Mouse (Mus musculus) MEL (cell line): ENCODE results near the gene Cdkn1b. TPM values are rescaled to one million over a fixed set of nuclear protein-coding genes. Genes with fewer than 3 reads are reported as not detected.

Experiments
- DNase-seq: peaks from one replicate; pipeline ENCODE4 v3.0.0; 2011; ENCODE audit warnings: low read depth, low spot score
- H3K27ac ChIP-seq: 2 replicates; pipeline ENCODE4 v1.5.1; 2012; ENCODE audit warnings: low read depth, mild to moderate bottlenecking, control low read depth, low read length, moderate library complexity; ENCODE audit not compliant: control insufficient read depth
- H3K27me3 ChIP-seq, 2 experiments: fragments of 150-350 bp in 1 of 2; sonication (generic) in 1 of 2; 2 replicates each; pipeline ENCODE4 v1.6.1; 2012; ENCODE audit warnings: low read length in 2 of 2, mild to moderate bottlenecking in 2 of 2, improper control_type of control experiment in 1 of 2, moderate library complexity in 1 of 2; ENCODE audit not compliant: insufficient read depth in 2 of 2, control insufficient read depth in 1 of 2
- H3K36me3 ChIP-seq, 2 experiments: 2 replicates each; pipeline ENCODE4 v1.6.1; 2012 to 2014; ENCODE audit warnings: low read length in 2 of 2, improper control_type of control experiment in 1 of 2, inconsistent platforms in 1 of 2, mild to moderate bottlenecking in 1 of 2; ENCODE audit not compliant: insufficient read depth in 2 of 2, control insufficient read depth in 1 of 2
- H3K4me1 ChIP-seq, 2 experiments: fragments of 150-350 bp in 1 of 2; sonication (generic) in 1 of 2; 2 replicates each; pipeline ENCODE4 v1.6.1; 2012; ENCODE audit warnings: low read length in 2 of 2, improper control_type of control experiment in 1 of 2, mild to moderate bottlenecking in 1 of 2; ENCODE audit not compliant: insufficient read depth in 2 of 2, control insufficient read depth in 1 of 2
- H3K4me3 ChIP-seq, 2 experiments: fragments of 150-350 bp in 1 of 2; sonication (generic) in 1 of 2; 2 replicates each; pipeline ENCODE4 v1.5.1; 2012; ENCODE audit warnings: low read depth in 2 of 2, low read length in 2 of 2, mild to moderate bottlenecking in 2 of 2, moderate library complexity in 2 of 2, control low read depth in 1 of 2, improper control_type of control experiment in 1 of 2; ENCODE audit not compliant: control insufficient read depth in 1 of 2, insufficient read depth in 1 of 2
- H3K79me2 ChIP-seq: 2 replicates; pipeline ENCODE4 v1.6.1; 2012; ENCODE audit warnings: mild to moderate bottlenecking, low read length, moderate library complexity; ENCODE audit not compliant: control insufficient read depth, poor library complexity, insufficient read depth
- H3K9ac ChIP-seq: 2 replicates; pipeline ENCODE4 v1.6.1; 2012; ENCODE audit warnings: low read depth, mild to moderate bottlenecking, control low read depth, low read length, moderate library complexity; ENCODE audit not compliant: control insufficient read depth, poor library complexity, severe bottlenecking
- H3K9me3 ChIP-seq: fragments of 150-350 bp; sonication (generic); replicated peaks from 2 replicates; pipeline ENCODE4 v1.6.1; 2012; ENCODE audit warnings: mild to moderate bottlenecking, low read length, improper control_type of control experiment, moderate library complexity; ENCODE audit not compliant: insufficient read depth
- BHLHE40 ChIP-seq: IDR thresholded peaks from 2 replicates; pipeline ENCODE4 v1.6.1; 2012; ENCODE audit warnings: low read depth, mild to moderate bottlenecking, inconsistent platforms, low read length, improper control_type of control experiment, borderline replicate concordance
- CHD1 ChIP-seq: IDR thresholded peaks from 2 replicates; pipeline ENCODE4 v1.6.1; 2012; ENCODE audit warnings: low read depth, mild to moderate bottlenecking, inconsistent platforms, low read length, improper control_type of control experiment
- CTCF ChIP-seq, 3 experiments: IDR thresholded peaks in 2 of 3; conservative IDR thresholded peaks in 1 of 3; 2 replicates each; pipeline ENCODE4 v1.5.1; 2011 to 2012; ENCODE audit warnings: low read length in 3 of 3, low read depth in 2 of 3, mild to moderate bottlenecking in 2 of 3, improper control_type of control experiment in 1 of 3, inconsistent platforms in 1 of 3, mixed read lengths in 1 of 3, moderate library complexity in 1 of 3; ENCODE audit not compliant: control insufficient read depth in 1 of 3, insufficient read depth in 1 of 3, poor library complexity in 1 of 3, severe bottlenecking in 1 of 3
- ELF1 ChIP-seq: IDR thresholded peaks from 2 replicates; pipeline ENCODE4 v1.6.1; 2014; ENCODE audit warnings: low read depth, mild to moderate bottlenecking, inconsistent platforms, low read length, improper control_type of control experiment, moderate library complexity
- EP300 ChIP-seq, 2 experiments: IDR thresholded peaks; 2 replicates each; pipeline ENCODE4 v1.6.1; 2011; ENCODE audit warnings: improper control_type of control experiment in 2 of 2, low read length in 2 of 2, low read depth in 1 of 2, mild to moderate bottlenecking in 1 of 2
- GATA1 ChIP-seq: IDR thresholded peaks from 2 replicates; pipeline ENCODE4 v1.6.1; 2011; ENCODE audit warnings: low read depth, low read length, improper control_type of control experiment
- MAX ChIP-seq: IDR thresholded peaks from 2 replicates; pipeline ENCODE4 v1.6.1; 2011; ENCODE audit warnings: low read length, improper control_type of control experiment
- MXI1 ChIP-seq: IDR thresholded peaks from 2 replicates; pipeline ENCODE4 v1.6.1; 2011; ENCODE audit warnings: mild to moderate bottlenecking, low read depth, low read length, improper control_type of control experiment
- NELFE ChIP-seq: IDR thresholded peaks from 2 replicates; pipeline ENCODE4 v1.6.1; 2011; ENCODE audit warnings: low read depth, low read length, improper control_type of control experiment
- POLR2A ChIP-seq, 2 experiments: IDR thresholded peaks; 2 replicates each; pipeline ENCODE4 v1.6.1; 2011 to 2012; ENCODE audit warnings: low read length in 2 of 2, mild to moderate bottlenecking in 2 of 2, control low read depth in 1 of 2, improper control_type of control experiment in 1 of 2, low read depth in 1 of 2, moderate library complexity in 1 of 2; ENCODE audit not compliant: control insufficient read depth in 1 of 2, insufficient read depth in 1 of 2, poor library complexity in 1 of 2
- POLR2AphosphoS5 ChIP-seq: IDR thresholded peaks from 2 replicates; pipeline ENCODE4 v1.6.1; 2012; ENCODE audit warnings: low read depth, borderline replicate concordance, mild to moderate bottlenecking, inconsistent platforms, low read length, moderate library complexity, mixed read lengths
- RCOR1 ChIP-seq: IDR thresholded peaks from 2 replicates; pipeline ENCODE4 v1.6.1; 2012; ENCODE audit warnings: low read depth, mild to moderate bottlenecking, inconsistent platforms, low read length, improper control_type of control experiment
- SMC3 ChIP-seq: IDR thresholded peaks from 2 replicates; pipeline ENCODE4 v1.6.1; 2011; ENCODE audit warnings: low read depth, low read length, improper control_type of control experiment
- TAL1 ChIP-seq: IDR thresholded peaks from 2 replicates; pipeline ENCODE4 v1.6.1; 2012; ENCODE audit warnings: mild to moderate bottlenecking, inconsistent platforms, low read length, moderate library complexity, mixed read lengths
- ZC3H11A ChIP-seq: IDR thresholded peaks from 2 replicates; pipeline ENCODE4 v1.6.1; 2012; ENCODE audit warnings: low read depth, mild to moderate bottlenecking, inconsistent platforms, low read length, improper control_type of control experiment
- ZMIZ1 ChIP-seq: IDR thresholded peaks from 2 replicates; pipeline ENCODE4 v1.6.1; 2012; ENCODE audit warnings: low read depth, mild to moderate bottlenecking, inconsistent platforms, low read length, improper control_type of control experiment, moderate library complexity
- ZNF384 ChIP-seq: IDR thresholded peaks from 2 replicates; pipeline ENCODE4 v1.6.1; 2012; ENCODE audit warnings: low read depth, mild to moderate bottlenecking, inconsistent platforms, low read length, improper control_type of control experiment
- polyA plus RNA-seq, 2 experiments: library from polyadenylated mRNA; stranded (reverse) in 1 of 2; unstranded in 1 of 2; fragments of >175 nt in 1 of 2; fragments of >200 nt in 1 of 2; gene quantifications; 2 replicates each; pipeline versions ENCODE4 v1.2.1 to v1.2.4; 2012; ENCODE audit warnings: low replicate concordance in 2 of 2, low read depth in 1 of 2; ENCODE audit not compliant: insufficient read length in 2 of 2, insufficient read depth in 1 of 2, missing spikeins in 1 of 2
- total RNA-seq: library from RNA; depleted of rRNA; stranded (reverse); fragments of 300-350 nt; gene quantifications from 2 replicates; pipeline ENCODE4 v1.2.3, GENCODE M21; 2012

The Cdkn1b gene
- total and polyA plus RNA-seq, 3 experiments = 7.7 to 21.2 TPM; not detected in 1

DNA sequence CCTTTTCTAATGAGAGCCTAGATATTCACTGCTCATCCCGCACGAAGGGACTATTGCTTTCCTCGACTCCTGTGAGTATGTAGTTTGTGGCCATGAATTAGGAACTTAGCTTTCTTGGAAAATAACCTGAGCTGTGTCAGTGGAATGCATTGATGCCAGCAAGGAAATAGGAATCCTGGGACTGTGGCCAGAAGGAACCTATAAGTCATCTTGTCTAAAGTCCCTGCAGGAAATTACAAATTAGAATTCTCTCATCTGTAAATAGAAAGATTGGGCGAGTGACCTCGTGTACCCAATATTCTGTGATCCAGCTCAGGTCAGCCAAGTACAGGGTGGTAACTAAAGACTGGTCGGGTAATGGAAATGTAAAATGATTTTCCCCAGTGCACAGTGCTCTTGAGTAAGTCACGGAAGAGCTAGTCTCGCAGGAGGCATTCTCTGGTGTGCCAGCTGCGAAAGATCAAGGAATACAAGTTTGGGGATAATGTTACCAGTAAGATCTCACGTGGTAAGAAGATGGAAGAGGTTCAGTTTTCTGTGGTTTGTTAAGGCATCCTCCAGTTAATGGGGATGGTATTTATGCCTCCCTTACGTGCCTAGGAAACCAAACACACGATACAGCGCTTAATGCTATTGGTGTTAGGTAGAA, 23.7 kb downstream of the Cdkn1b start:
- no peaks in the 10 kb centered on the region for H3K79me2 ChIP-seq
- DNase-seq = no peak
- no peak overlapping the region for H3K4me3 ChIP-seq
- no peaks in the 10 kb centered on the region for H3K27me3 ChIP-seq
- H3K4me1 ChIP-seq = peaks cover 2 to 15% of the 10 kb centered on the region in 2 experiments
- H3K36me3 ChIP-seq = peaks cover 2 to 11% of the 10 kb centered on the region in 2 experiments; a peak in 3 of 4 replicates
- no peaks in the 10 kb centered on the region for H3K9me3 ChIP-seq
- no peak overlapping the region for H3K27ac ChIP-seq
- H3K9ac ChIP-seq = no peak overlapping the region
- TF ChIP-seq ELF1 (no peak), ZNF384 (no peak), TAL1 (no peak), NELFE (no peak), GATA1 (no peak), RCOR1 (no peak), ZMIZ1 (no peak), POLR2A (IDR thresholded peaks at IDR 0.05; ENCODE audit: control insufficient read depth in 1 of 2, insufficient read depth in 1 of 2, low read depth in 1 of 2, low read length in 2 of 2, poor library complexity in 1 of 2) (no peak), CHD1 (no peak), MAX (no peak), EP300 (IDR thresholded peaks at IDR 0.05; ENCODE audit: low read depth in 1 of 2, low read length in 2 of 2) (no peak), ZC3H11A (no peak), BHLHE40 (no peak), SMC3 (no peak)

DNA sequence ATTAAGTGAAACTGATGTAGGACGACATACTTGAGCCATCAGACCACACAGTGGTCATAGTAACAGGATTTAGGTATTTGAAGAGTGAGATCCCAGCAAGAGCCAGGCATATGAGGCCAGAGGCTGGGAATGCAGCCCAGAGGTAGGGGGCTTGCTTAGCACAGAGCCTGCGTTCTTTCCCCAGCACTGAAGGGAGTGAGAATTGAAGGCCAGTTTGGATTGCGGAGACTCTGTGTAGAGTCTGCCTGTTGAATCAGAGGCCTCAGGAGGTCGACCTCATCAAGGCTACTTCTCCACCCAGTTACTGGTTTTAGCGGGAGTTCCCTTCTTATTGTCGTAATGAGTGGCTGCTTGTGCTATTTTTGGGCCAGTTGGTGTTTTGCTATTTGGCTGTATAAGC, 25.9 kb downstream of the Cdkn1b start:
- peaks cover 7 to 28% of the 10 kb centered on the region in 2 experiments for H3K4me1 ChIP-seq
- H3K27ac ChIP-seq = no peak overlapping the region
- no peaks in the 10 kb centered on the region for H3K79me2 ChIP-seq
- no peak for DNase-seq
- no peak overlapping the region for H3K9ac ChIP-seq
- H3K9me3 ChIP-seq = no peaks in the 10 kb centered on the region
- no peak for TF ChIP-seq BHLHE40
- no peak for TF ChIP-seq CTCF (IDR thresholded peaks at IDR 0.05 in 2 of 3, conservative IDR thresholded peaks at IDR 0.05 in 1 of 3; ENCODE audit: control insufficient read depth in 1 of 3, insufficient read depth in 1 of 3, low read depth in 2 of 3, low read length in 3 of 3, poor library complexity in 1 of 3, severe bottlenecking in 1 of 3)
- TF ChIP-seq, all 39 proteins: peak for 0
- H3K4me3 ChIP-seq = no peak overlapping the region
- no peaks in the 10 kb centered on the region for H3K27me3 ChIP-seq
- H3K36me3 ChIP-seq = peaks cover 2 to 22% of the 10 kb centered on the region in 2 experiments; a peak in 3 of 4 replicates

DNA sequence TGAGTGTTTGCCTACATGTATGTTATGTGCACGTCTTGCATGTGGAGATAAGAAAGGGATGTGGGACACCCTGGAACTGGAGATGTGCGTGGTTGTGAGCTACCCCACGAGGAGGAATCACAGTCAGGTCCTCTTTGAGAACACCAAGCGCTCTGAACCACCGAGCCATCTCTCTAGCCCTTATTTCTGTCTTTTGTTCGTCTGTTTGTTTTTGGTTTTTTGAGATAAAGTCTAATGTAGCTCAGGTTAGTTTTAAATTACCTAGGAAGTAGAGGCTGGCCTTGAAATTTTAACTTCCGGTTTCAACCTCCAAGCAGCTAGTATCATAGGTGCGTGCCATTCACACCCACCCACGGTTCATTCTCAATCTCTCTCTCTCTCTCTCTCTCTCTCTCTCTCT, 26.7 kb downstream of the Cdkn1b start:
- Histone ChIP-seq H3K4me3 (peak overlapping the region; percentile 43 to 49), H3K79me2 (no peaks in the 10 kb centered on the region), H3K9me3 (no peaks in the 10 kb centered on the region), H3K27ac (peak overlapping the region; percentile 80), H3K4me1 (peaks cover 11 to 34% of the 10 kb centered on the region in 2 experiments), H3K36me3 (peaks cover 0 to 28% of the 10 kb centered on the region in 2 experiments; a peak in 3 of 4 replicates), H3K9ac (peak overlapping the region; percentile 58), H3K27me3 (no peaks in the 10 kb centered on the region)
- DNase-seq = peak; percentile 68
- no peak; the same call in 1 of the 2 replicates for TF ChIP-seq CHD1
- 0 out of 2 replicates have a peak, but pooled peaks have one; percentile 48 for TF ChIP-seq MXI1
- no peak for TF ChIP-seq POLR2AphosphoS5
- peak in 1 of 2 experiments; percentile 33; a peak in 1 of 4 replicates for TF ChIP-seq POLR2A (IDR thresholded peaks at IDR 0.05; ENCODE audit: control insufficient read depth in 1 of 2, insufficient read depth in 1 of 2, low read depth in 1 of 2, low read length in 2 of 2, poor library complexity in 1 of 2)
